Mouse (Mus musculus): ENCODE measurements around the gene Pram1.

DNA sequence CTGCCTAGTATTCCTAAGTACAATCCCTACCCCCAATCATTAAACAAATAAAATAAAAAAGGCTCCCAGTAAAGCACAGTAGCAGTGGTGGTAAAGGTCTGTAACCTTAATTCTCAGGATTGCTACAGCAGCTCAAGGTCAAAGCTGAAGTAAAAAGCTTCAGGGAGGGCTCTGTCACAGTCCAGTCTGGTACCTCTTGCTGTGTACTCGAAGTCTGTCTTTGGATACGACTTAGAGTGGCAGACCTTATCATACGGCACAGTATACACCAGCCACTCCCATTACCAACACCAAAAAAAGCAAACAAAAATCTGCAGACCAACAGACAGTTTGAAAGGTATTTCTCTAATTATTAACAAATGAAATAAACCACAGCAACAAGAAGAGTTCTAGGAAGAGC is 29.0 kb downstream of the Pram1 start:
- no peak for TF ChIP-seq POLR2A (IDR thresholded peaks at IDR 0.05; ENCODE audit: low read depth, low read length)
- TF ChIP-seq CTCF (IDR thresholded peaks at IDR 0.05; ENCODE audit: extremely low read depth, insufficient read length, insufficient replicate concordance, low read depth, low read length): no peak

Data from small intestine, adult 2 months (tissue).